Mouse (Mus musculus) embryonic facial prominence, embryonic 10.5 days (tissue): Measurements from ENCODE around the gene Upp2. TPM values are rescaled to one million over a fixed set of nuclear protein-coding genes. Genes with fewer than 3 reads are reported as not detected.

Experiments
- DNase-seq: peaks from one replicate; pipeline ENCODE4 v3.0.0-alpha.2; 2017; ENCODE audit warnings: low spot score
- H3K27ac ChIP-seq: fragments of 300-500 bp; sonication (generic); replicated peaks from 2 replicates; pipeline ENCODE4 v1.5.1; 2016; ENCODE audit warnings: mild to moderate bottlenecking
- H3K27me3 ChIP-seq: fragments of 300-500 bp; sonication (generic); replicated peaks from 2 replicates; pipeline ENCODE4 v1.6.1; 2016; ENCODE audit warnings: low read depth, mild to moderate bottlenecking; ENCODE audit not compliant: poor library complexity, severe bottlenecking
- H3K36me3 ChIP-seq: fragments of 300-500 bp; sonication (generic); replicated peaks from 2 replicates; pipeline ENCODE4 v1.6.1; 2016; ENCODE audit warnings: mild to moderate bottlenecking, moderate library complexity
- H3K4me1 ChIP-seq: fragments of 300-500 bp; sonication (generic); 2 replicates; pipeline ENCODE4 v1.6.1; 2016
- H3K4me3 ChIP-seq: fragments of 300-500 bp; sonication (generic); 2 replicates; pipeline ENCODE4 v1.5.1; 2016; ENCODE audit warnings: mild to moderate bottlenecking, moderate library complexity
- H3K9me3 ChIP-seq: fragments of 300-500 bp; sonication (generic); 2 replicates; pipeline ENCODE4 v1.6.1; 2016; ENCODE audit warnings: mild to moderate bottlenecking
- WGBS: fragments of 180-500 bp; shearing (Covaris S2); methylation state at CpG from one replicate; pipeline ENCODE4 v1.1.7; 2016; 5-methylcytosine and 5-hydroxymethylcytosine counted together
- polyA plus RNA-seq: library from polyadenylated mRNA; unstranded; fragments of >200 nt; fragmentation: Nextera tagmentation; extraction: Ambion mirVana; gene quantifications from 2 replicates; pipeline ENCODE4 v1.2.1, GENCODE M21; 2016

The Upp2 gene
- polyA plus RNA-seq, 1 experiment from 2014 or later, result 6.3 TPM

- Histone ChIP-seq H3K36me3 (no peaks in the 10 kb centered on the region), H3K27me3 (no peaks in the 10 kb centered on the region), H3K9me3 (no peaks in the 10 kb centered on the region), H3K27ac (no peak overlapping the region), H3K4me1 (peaks cover 29% of the 10 kb centered on the region), H3K4me3 (no peak overlapping the region)
- whole genome bisulfite sequencing, result 74% methylated on average over 9 of the region's 9 CpGs
- no peak for DNase-seq
Observed at GRCm38 (mm10) chr2:58557045-58557845, 9.9 kb upstream of the Upp2 start.

- Histone ChIP-seq H3K27me3 (no peaks in the 10 kb centered on the region), H3K4me1 (peaks cover 39% of the 10 kb centered on the region), H3K9me3 (no peaks in the 10 kb centered on the region), H3K4me3 (no peak overlapping the region), H3K27ac (no peak overlapping the region), H3K36me3 (no peaks in the 10 kb centered on the region)
- DNase-seq, result no peak
- 64% methylated on average over 4 of the region's 4 CpGs for WGBS
Observed at GRCm38 (mm10) chr2:58562137-58562536, 5.0 kb upstream of the Upp2 start.

GRCm38 (mm10) chr2:58565267-58565666 lies 1.8 kb upstream of the Upp2 start:
- Histone ChIP-seq H3K36me3 (no peaks in the 10 kb centered on the region), H3K27me3 (no peaks in the 10 kb centered on the region), H3K4me1 (peaks cover 50% of the 10 kb centered on the region), H3K27ac (no peak overlapping the region), H3K9me3 (no peaks in the 10 kb centered on the region), H3K4me3 (peak overlapping the region; percentile 94)
- DNase-seq, result no peak
- WGBS, result 72% methylated on average over 6 of the region's 6 CpGs

- no peaks in the 10 kb centered on the region for H3K27me3 ChIP-seq
- H3K9me3 ChIP-seq, result no peaks in the 10 kb centered on the region
- H3K4me1 ChIP-seq, result peaks cover 50% of the 10 kb centered on the region
- peak overlapping the region; percentile 97 for H3K27ac ChIP-seq
- DNase-seq, result no peak
- WGBS, result 4% methylated on average over 6 of the region's 6 CpGs
- no peaks in the 10 kb centered on the region for H3K36me3 ChIP-seq
- H3K4me3 ChIP-seq, result peak overlapping the region; percentile 94
Observed at GRCm38 (mm10) chr2:58566049-58566409, 1.1 kb upstream of the Upp2 start.

GRCm38 (mm10) chr2:58566410-58567065 lies 560 bp upstream of the Upp2 start:
- under 1% methylated on average over 78 of the region's 78 CpGs for WGBS
- peaks cover 50% of the 10 kb centered on the region for H3K4me1 ChIP-seq
- no peaks in the 10 kb centered on the region for H3K27me3 ChIP-seq
- peak overlapping the region; percentile 94 for H3K4me3 ChIP-seq
- peak overlapping the region; percentile 97 for H3K27ac ChIP-seq
- H3K9me3 ChIP-seq, result no peaks in the 10 kb centered on the region
- H3K36me3 ChIP-seq, result no peaks in the 10 kb centered on the region
- DNase-seq, result peak; percentile 73

- no peak for DNase-seq
- Histone ChIP-seq H3K36me3 (no peaks in the 10 kb centered on the region), H3K27ac (peak overlapping the region; percentile 97), H3K4me1 (peaks cover 41% of the 10 kb centered on the region), H3K4me3 (peak overlapping the region; percentile 94), H3K9me3 (no peaks in the 10 kb centered on the region), H3K27me3 (no peaks in the 10 kb centered on the region)
- 9% methylated on average over 12 of the region's 12 CpGs for WGBS
Observed at GRCm38 (mm10) chr2:58567866-58568719, 995 bp downstream of the Upp2 start.

GRCm38 (mm10) chr2:58568841-58569645 lies 1.9 kb downstream of the Upp2 start:
- Histone ChIP-seq H3K4me1 (peaks cover 36% of the 10 kb centered on the region), H3K36me3 (no peaks in the 10 kb centered on the region), H3K4me3 (peak overlapping the region; percentile 94; the same call in 1 of the 2 replicates), H3K9me3 (no peaks in the 10 kb centered on the region), H3K27ac (no peak overlapping the region), H3K27me3 (no peaks in the 10 kb centered on the region)
- 75% methylated on average over 4 of the region's 4 CpGs for WGBS
- DNase-seq, result no peak

- no peaks in the 10 kb centered on the region for H3K27me3 ChIP-seq
- H3K4me1 ChIP-seq, result no peaks in the 10 kb centered on the region
- no peaks in the 10 kb centered on the region for H3K9me3 ChIP-seq
- no peak for DNase-seq
- no peaks in the 10 kb centered on the region for H3K36me3 ChIP-seq
- H3K27ac ChIP-seq, result no peak overlapping the region
- whole genome bisulfite sequencing, result 85% methylated on average over 2 of the region's 2 CpGs
- H3K4me3 ChIP-seq, result no peak overlapping the region
Observed at GRCm38 (mm10) chr2:58574167-58574566, 7.1 kb downstream of the Upp2 start.

- H3K9me3 ChIP-seq, result no peaks in the 10 kb centered on the region
- H3K36me3 ChIP-seq, result no peaks in the 10 kb centered on the region
- no peaks in the 10 kb centered on the region for H3K27me3 ChIP-seq
- no peak overlapping the region for H3K4me3 ChIP-seq
- 71% methylated on average over 10 of the region's 10 CpGs for WGBS
- peaks cover 33% of the 10 kb centered on the region for H3K4me1 ChIP-seq
- no peak overlapping the region for H3K27ac ChIP-seq
- DNase-seq, result no peak
Observed at GRCm38 (mm10) chr2:58586311-58586710, 19.2 kb downstream of the Upp2 start.

GRCm38 (mm10) chr2:58589637-58590036 lies 22.5 kb downstream of the Upp2 start:
- WGBS, result 84% methylated on average over 4 of the region's 4 CpGs
- Histone ChIP-seq H3K4me3 (no peak overlapping the region), H3K27me3 (no peaks in the 10 kb centered on the region), H3K27ac (no peak overlapping the region), H3K9me3 (no peaks in the 10 kb centered on the region), H3K4me1 (peaks cover 22% of the 10 kb centered on the region), H3K36me3 (no peaks in the 10 kb centered on the region)
- DNase-seq, result no peak

GRCm38 (mm10) chr2:58590055-58590454 lies 23.0 kb downstream of the Upp2 start:
- WGBS, result 95% methylated on average over 1 of the region's 1 CpGs
- Histone ChIP-seq H3K4me3 (no peak overlapping the region), H3K4me1 (peaks cover 21% of the 10 kb centered on the region), H3K27ac (no peak overlapping the region), H3K36me3 (no peaks in the 10 kb centered on the region), H3K27me3 (no peaks in the 10 kb centered on the region), H3K9me3 (no peaks in the 10 kb centered on the region)
- no peak for DNase-seq

- no peak for DNase-seq
- 55% methylated on average over 9 of the region's 9 CpGs for WGBS
- Histone ChIP-seq H3K27ac (peak overlapping the region; percentile 70), H3K36me3 (no peaks in the 10 kb centered on the region), H3K4me1 (peaks cover 17% of the 10 kb centered on the region), H3K27me3 (no peaks in the 10 kb centered on the region), H3K4me3 (no peak overlapping the region), H3K9me3 (no peaks in the 10 kb centered on the region)
Observed at GRCm38 (mm10) chr2:58595350-58595749, 28.3 kb downstream of the Upp2 start.
